Mouse (Mus musculus) midbrain, embryonic 13.5 days (tissue): ENCODE measurements at regions not wholly inside any gene's neighbourhood (a gene's known extent, or its start where the extent isn't known, plus 50 kb on each side); places are given as distances from the start of the nearest gene placed in this dataset.

Experiments used
- ATAC-seq: fragments of 200-750 bp; cut with Nextera tagmentation; 2 replicates; pipeline ENCODE4 v1.8.0; 2017; ENCODE audit warnings: mild to moderate bottlenecking, moderate TSS enrichment, moderate library complexity
- H3K27ac ChIP-seq: fragments of 300-500 bp; sonication (generic); 2 replicates; pipeline ENCODE4 v1.5.1; 2015; ENCODE audit warnings: inconsistent platforms, mild to moderate bottlenecking, moderate library complexity
- H3K27me3 ChIP-seq: fragments of 300-500 bp; sonication (generic); 2 replicates; pipeline ENCODE4 v1.6.1; 2015; ENCODE audit warnings: mild to moderate bottlenecking, inconsistent platforms
- H3K36me3 ChIP-seq: fragments of 300-500 bp; sonication (generic); 2 replicates; pipeline ENCODE4 v1.6.1; 2015; ENCODE audit warnings: mild to moderate bottlenecking, inconsistent platforms
- H3K4me1 ChIP-seq: fragments of 300-500 bp; sonication (generic); replicated peaks from 2 replicates; pipeline ENCODE4 v1.6.1; 2015; ENCODE audit warnings: inconsistent platforms
- H3K4me2 ChIP-seq: fragments of 300-500 bp; sonication (generic); replicated peaks from 2 replicates; pipeline ENCODE4 v1.6.1; 2015; ENCODE audit warnings: moderate library complexity, mild to moderate bottlenecking, inconsistent platforms
- H3K4me3 ChIP-seq: fragments of 300-500 bp; sonication (generic); replicated peaks from 2 replicates; pipeline ENCODE4 v1.5.1; 2015; ENCODE audit warnings: mild to moderate bottlenecking, inconsistent platforms
- H3K9ac ChIP-seq: fragments of 300-500 bp; sonication (generic); replicated peaks from 2 replicates; pipeline ENCODE4 v1.6.1; 2015; ENCODE audit warnings: mild to moderate bottlenecking, inconsistent platforms
- H3K9me3 ChIP-seq: fragments of 300-500 bp; sonication (generic); 2 replicates; pipeline ENCODE4 v1.6.1; 2016; ENCODE audit warnings: mild to moderate bottlenecking, inconsistent platforms
- WGBS: fragments of 180-500 bp; shearing (Covaris S2); methylation state at CpG from one replicate; pipeline ENCODE4 v1.1.7; 2015; 5-methylcytosine and 5-hydroxymethylcytosine counted together

GRCm38 (mm10) chr15:67686140-67686539 is 1185.4 kb upstream of the Lrrc6 start:
- H3K27me3 ChIP-seq, result no peaks in the 10 kb centered on the region
- H3K9me3 ChIP-seq, result no peaks in the 10 kb centered on the region
- ATAC-seq, result no peak
- H3K36me3 ChIP-seq, result no peaks in the 10 kb centered on the region
- H3K27ac ChIP-seq, result no peak overlapping the region
- no peak overlapping the region for H3K4me3 ChIP-seq
- H3K9ac ChIP-seq, result no peak overlapping the region
- 57% methylated on average over 1 of the region's 1 CpGs for WGBS
- no peaks in the 10 kb centered on the region for H3K4me1 ChIP-seq
- no peak overlapping the region for H3K4me2 ChIP-seq

- Histone ChIP-seq H3K27ac (no peak overlapping the region), H3K4me3 (no peak overlapping the region), H3K9ac (no peak overlapping the region), H3K9me3 (no peaks in the 10 kb centered on the region), H3K4me2 (no peak overlapping the region), H3K27me3 (no peaks in the 10 kb centered on the region), H3K4me1 (no peaks in the 10 kb centered on the region), H3K36me3 (no peaks in the 10 kb centered on the region)
- 97% methylated on average over 2 of the region's 2 CpGs for WGBS
- no peak for ATAC-seq
Observed at GRCm38 (mm10) chr15:67673276-67673675, 1172.6 kb upstream of the Lrrc6 start.

- no peak overlapping the region for H3K4me2 ChIP-seq
- no peak overlapping the region for H3K9ac ChIP-seq
- ATAC-seq, result no peak
- H3K27ac ChIP-seq, result no peak overlapping the region
- 50% methylated on average over 1 of the region's 1 CpGs for WGBS
- H3K9me3 ChIP-seq, result no peaks in the 10 kb centered on the region
- H3K36me3 ChIP-seq, result no peaks in the 10 kb centered on the region
- no peaks in the 10 kb centered on the region for H3K4me1 ChIP-seq
- H3K4me3 ChIP-seq, result no peak overlapping the region
- no peaks in the 10 kb centered on the region for H3K27me3 ChIP-seq
Observed at GRCm38 (mm10) chr15:67636155-67636554, 1135.4 kb upstream of the Lrrc6 start.

GRCm38 (mm10) chr15:67626704-67627287 is 1126.1 kb upstream of the Lrrc6 start:
- no peak overlapping the region for H3K9ac ChIP-seq
- H3K4me2 ChIP-seq, result no peak overlapping the region
- H3K4me3 ChIP-seq, result no peak overlapping the region
- H3K27ac ChIP-seq, result no peak overlapping the region
- no peak for ATAC-seq
- H3K27me3 ChIP-seq, result no peaks in the 10 kb centered on the region
- no peaks in the 10 kb centered on the region for H3K36me3 ChIP-seq
- no peaks in the 10 kb centered on the region for H3K4me1 ChIP-seq
- 77% methylated on average over 3 of the region's 3 CpGs for WGBS
- no peaks in the 10 kb centered on the region for H3K9me3 ChIP-seq

- Histone ChIP-seq H3K4me2 (no peak overlapping the region), H3K4me1 (no peaks in the 10 kb centered on the region), H3K36me3 (no peaks in the 10 kb centered on the region), H3K27ac (no peak overlapping the region), H3K9me3 (no peaks in the 10 kb centered on the region), H3K4me3 (no peak overlapping the region), H3K9ac (no peak overlapping the region), H3K27me3 (no peaks in the 10 kb centered on the region)
- 78% methylated on average over 3 of the region's 3 CpGs for WGBS
- ATAC-seq, result no peak
Observed at GRCm38 (mm10) chr15:67611896-67612295, 1111.2 kb upstream of the Lrrc6 start.

GRCm38 (mm10) chr15:67598426-67598825 is 1097.7 kb upstream of the Lrrc6 start:
- no peak for ATAC-seq
- Histone ChIP-seq H3K9me3 (no peaks in the 10 kb centered on the region), H3K36me3 (no peaks in the 10 kb centered on the region), H3K27me3 (no peaks in the 10 kb centered on the region), H3K27ac (no peak overlapping the region), H3K4me2 (no peak overlapping the region), H3K9ac (no peak overlapping the region), H3K4me1 (no peaks in the 10 kb centered on the region), H3K4me3 (no peak overlapping the region)
- 76% methylated on average over 4 of the region's 4 CpGs for WGBS

- no peak overlapping the region for H3K9ac ChIP-seq
- ATAC-seq, result no peak
- no peak overlapping the region for H3K4me3 ChIP-seq
- 79% methylated on average over 1 of the region's 1 CpGs for WGBS
- no peaks in the 10 kb centered on the region for H3K27me3 ChIP-seq
- H3K9me3 ChIP-seq, result no peaks in the 10 kb centered on the region
- no peaks in the 10 kb centered on the region for H3K36me3 ChIP-seq
- no peak overlapping the region for H3K4me2 ChIP-seq
- H3K27ac ChIP-seq, result no peak overlapping the region
- H3K4me1 ChIP-seq, result no peaks in the 10 kb centered on the region
Observed at GRCm38 (mm10) chr15:67576581-67576980, 1075.9 kb upstream of the Lrrc6 start.

- no peak overlapping the region for H3K27ac ChIP-seq
- H3K9me3 ChIP-seq, result no peaks in the 10 kb centered on the region
- 79% methylated on average over 1 of the region's 1 CpGs for WGBS
- H3K4me2 ChIP-seq, result no peak overlapping the region
- no peak overlapping the region for H3K9ac ChIP-seq
- no peaks in the 10 kb centered on the region for H3K4me1 ChIP-seq
- H3K36me3 ChIP-seq, result no peaks in the 10 kb centered on the region
- no peak for ATAC-seq
- no peaks in the 10 kb centered on the region for H3K27me3 ChIP-seq
- H3K4me3 ChIP-seq, result no peak overlapping the region
Observed at GRCm38 (mm10) chr15:67571614-67572013, 1070.9 kb upstream of the Lrrc6 start.

GRCm38 (mm10) chr15:67557304-67557703 is 1056.6 kb upstream of the Lrrc6 start:
- no peak for ATAC-seq
- H3K4me2 ChIP-seq, result no peak overlapping the region
- no peak overlapping the region for H3K27ac ChIP-seq
- H3K9me3 ChIP-seq, result no peaks in the 10 kb centered on the region
- no peak overlapping the region for H3K9ac ChIP-seq
- no peak overlapping the region for H3K4me3 ChIP-seq
- H3K36me3 ChIP-seq, result no peaks in the 10 kb centered on the region
- 80% methylated on average over 1 of the region's 1 CpGs for WGBS
- no peaks in the 10 kb centered on the region for H3K4me1 ChIP-seq
- H3K27me3 ChIP-seq, result no peaks in the 10 kb centered on the region

GRCm38 (mm10) chr15:67551911-67552310 is 1051.2 kb upstream of the Lrrc6 start:
- Histone ChIP-seq H3K4me1 (no peaks in the 10 kb centered on the region), H3K27me3 (no peaks in the 10 kb centered on the region), H3K36me3 (no peaks in the 10 kb centered on the region), H3K9ac (no peak overlapping the region), H3K27ac (no peak overlapping the region), H3K4me3 (no peak overlapping the region), H3K4me2 (no peak overlapping the region), H3K9me3 (no peaks in the 10 kb centered on the region)
- no peak for ATAC-seq
- 89% methylated on average over 2 of the region's 2 CpGs for WGBS

GRCm38 (mm10) chr15:67546896-67547400 is 1046.2 kb upstream of the Lrrc6 start:
- no peak for ATAC-seq
- H3K9me3 ChIP-seq, result no peaks in the 10 kb centered on the region
- H3K27me3 ChIP-seq, result no peaks in the 10 kb centered on the region
- no peak overlapping the region for H3K9ac ChIP-seq
- H3K4me3 ChIP-seq, result no peak overlapping the region
- H3K4me1 ChIP-seq, result no peaks in the 10 kb centered on the region
- no peaks in the 10 kb centered on the region for H3K36me3 ChIP-seq
- H3K4me2 ChIP-seq, result no peak overlapping the region
- 74% methylated on average over 1 of the region's 1 CpGs for WGBS
- no peak overlapping the region for H3K27ac ChIP-seq

- H3K9ac ChIP-seq, result no peak overlapping the region
- H3K27ac ChIP-seq, result no peak overlapping the region
- H3K4me1 ChIP-seq, result no peaks in the 10 kb centered on the region
- no peaks in the 10 kb centered on the region for H3K36me3 ChIP-seq
- WGBS, result 90% methylated on average over 6 of the region's 6 CpGs
- H3K9me3 ChIP-seq, result no peaks in the 10 kb centered on the region
- no peak overlapping the region for H3K4me3 ChIP-seq
- no peak for ATAC-seq
- H3K27me3 ChIP-seq, result no peaks in the 10 kb centered on the region
- H3K4me2 ChIP-seq, result no peak overlapping the region
Observed at GRCm38 (mm10) chr15:67545745-67546144, 1045.0 kb upstream of the Lrrc6 start.

- Histone ChIP-seq H3K27ac (no peak overlapping the region), H3K9me3 (no peaks in the 10 kb centered on the region), H3K4me2 (no peak overlapping the region), H3K27me3 (no peaks in the 10 kb centered on the region), H3K4me3 (no peak overlapping the region), H3K36me3 (no peaks in the 10 kb centered on the region), H3K9ac (no peak overlapping the region), H3K4me1 (no peaks in the 10 kb centered on the region)
- ATAC-seq, result no peak
Observed at GRCm38 (mm10) chr15:67513722-67514121, 1013.0 kb upstream of the Lrrc6 start.
